Mouse (Mus musculus) olfactory bulb, adult 2 months (tissue): ENCODE data around the gene Tbrg4. TPM values are rescaled to one million over a fixed set of nuclear protein-coding genes. Genes with fewer than 3 reads are reported as not detected.

Source experiments
- H3K27ac ChIP-seq: fragments of 200-500 bp; 2 replicates; pipeline ENCODE4 v1.5.1; 2012; ENCODE audit warnings: low read depth, low read length; ENCODE audit not compliant: insufficient read depth
- H3K4me1 ChIP-seq: fragments of 200-500 bp; 2 replicates; pipeline ENCODE4 v1.6.1; 2012; ENCODE audit warnings: low read length; ENCODE audit not compliant: control insufficient read depth, insufficient read depth
- H3K4me3 ChIP-seq: fragments of 200-500 bp; 2 replicates; pipeline ENCODE4 v1.5.1; 2012; ENCODE audit warnings: mild to moderate bottlenecking, low read depth, low read length, moderate library complexity; ENCODE audit not compliant: insufficient read depth
- CTCF ChIP-seq: fragments of 200-500 bp; IDR thresholded peaks from 2 replicates; pipeline ENCODE4 v1.5.1; 2012; ENCODE audit warnings: low read depth, mild to moderate bottlenecking, low read length, moderate library complexity; ENCODE audit not compliant: insufficient read depth
- POLR2A ChIP-seq: fragments of 200-500 bp; IDR thresholded peaks from 2 replicates; pipeline ENCODE4 v1.6.1; 2012; ENCODE audit warnings: mild to moderate bottlenecking, low read depth, low read length, moderate library complexity; ENCODE audit not compliant: insufficient read depth
- WGBS: fragments of 180-500 bp; shearing (Covaris S2); methylation state at CpG from one replicate; pipeline ENCODE4 v1.1.7; 2018; 5-methylcytosine and 5-hydroxymethylcytosine counted together
- polyA plus RNA-seq: library from polyadenylated mRNA; stranded (reverse); fragments of >200 nt; gene quantifications from 2 replicates; pipeline ENCODE4 v1.2.4, GENCODE M21; 2012; ENCODE audit warnings: low replicate concordance; ENCODE audit not compliant: missing spikeins, insufficient read depth, insufficient read length

The Tbrg4 gene
- polyA plus RNA-seq, 1 experiment: not detected

DNA sequence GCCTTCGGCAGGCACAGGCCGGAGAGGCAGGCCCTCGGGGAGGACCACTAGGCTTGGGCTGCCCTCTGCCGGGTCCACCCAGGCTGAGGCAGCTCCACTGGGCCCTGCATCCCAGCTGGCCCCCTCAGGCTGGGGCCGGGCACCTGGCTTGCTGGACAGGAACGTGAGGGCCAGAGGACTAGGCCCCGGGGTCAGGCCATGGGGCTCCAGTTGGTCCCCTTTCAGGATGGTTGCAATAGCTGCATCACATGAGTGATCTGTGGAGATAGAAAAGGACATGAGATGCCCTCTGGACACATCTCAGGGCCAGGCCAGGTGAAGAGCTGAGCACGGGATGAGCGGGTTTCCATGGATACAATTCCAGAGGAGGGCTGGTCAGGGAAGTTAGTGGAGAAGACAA, 23.2 kb downstream of the Tbrg4 start:
- 75% methylated on average over 9 of the region's 9 CpGs for WGBS
- H3K4me1 ChIP-seq: peaks cover 66% of the 10 kb centered on the region
- H3K27ac ChIP-seq: no peak overlapping the region

DNA sequence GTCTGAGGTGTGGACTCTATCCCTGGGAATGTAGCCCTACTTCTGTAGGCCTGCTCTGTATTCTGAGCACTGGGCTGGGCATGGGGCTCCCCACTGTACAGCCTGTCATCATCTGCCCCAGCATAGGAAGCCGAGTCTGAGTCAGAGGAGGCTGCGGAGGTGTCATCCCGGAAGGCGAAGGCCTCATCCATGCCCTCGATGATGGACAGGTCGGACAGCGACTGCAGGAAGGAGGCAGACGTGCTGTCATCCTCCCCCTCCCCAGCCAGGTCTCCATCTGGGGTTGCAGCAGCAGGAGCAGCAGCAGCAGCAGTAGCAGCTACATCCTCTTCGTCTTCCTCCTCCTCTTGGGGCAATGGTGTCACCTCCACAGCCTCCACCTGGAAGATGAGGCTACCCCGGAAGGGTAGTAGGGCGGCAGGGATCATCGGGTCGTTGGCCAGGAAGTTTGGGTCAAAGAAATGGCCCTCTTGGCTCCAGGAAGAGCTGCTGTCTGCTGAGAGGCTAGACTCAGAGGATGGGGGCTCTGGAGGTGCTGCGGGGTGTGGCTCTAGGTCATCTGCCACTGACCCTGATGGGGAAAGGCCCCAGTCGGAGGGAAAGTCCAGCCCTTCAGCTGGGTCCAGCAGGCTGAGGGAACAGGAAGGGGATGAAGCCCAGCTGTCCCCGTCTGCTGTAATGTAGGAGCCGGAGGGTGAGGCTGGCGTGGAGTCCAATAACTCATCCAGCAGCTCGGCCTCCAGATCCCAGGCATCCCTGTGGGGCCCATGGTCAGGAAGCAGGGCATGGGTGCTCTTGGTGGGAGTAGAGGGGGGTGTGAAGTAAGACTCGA, 24.0 kb downstream of the Tbrg4 start:
- H3K4me3 ChIP-seq: no peak overlapping the region
- H3K4me1 ChIP-seq: peaks cover 68% of the 10 kb centered on the region
- TF ChIP-seq POLR2A: no peak
- no peak for TF ChIP-seq CTCF
- H3K27ac ChIP-seq: no peak overlapping the region
- 78% methylated on average over 20 of the region's 20 CpGs for WGBS

More for the DNA sequence above, 23.2 kb downstream of the Tbrg4 start:
- H3K4me3 ChIP-seq: no peak overlapping the region
- no peak for TF ChIP-seq CTCF
- TF ChIP-seq POLR2A: no peak

DNA sequence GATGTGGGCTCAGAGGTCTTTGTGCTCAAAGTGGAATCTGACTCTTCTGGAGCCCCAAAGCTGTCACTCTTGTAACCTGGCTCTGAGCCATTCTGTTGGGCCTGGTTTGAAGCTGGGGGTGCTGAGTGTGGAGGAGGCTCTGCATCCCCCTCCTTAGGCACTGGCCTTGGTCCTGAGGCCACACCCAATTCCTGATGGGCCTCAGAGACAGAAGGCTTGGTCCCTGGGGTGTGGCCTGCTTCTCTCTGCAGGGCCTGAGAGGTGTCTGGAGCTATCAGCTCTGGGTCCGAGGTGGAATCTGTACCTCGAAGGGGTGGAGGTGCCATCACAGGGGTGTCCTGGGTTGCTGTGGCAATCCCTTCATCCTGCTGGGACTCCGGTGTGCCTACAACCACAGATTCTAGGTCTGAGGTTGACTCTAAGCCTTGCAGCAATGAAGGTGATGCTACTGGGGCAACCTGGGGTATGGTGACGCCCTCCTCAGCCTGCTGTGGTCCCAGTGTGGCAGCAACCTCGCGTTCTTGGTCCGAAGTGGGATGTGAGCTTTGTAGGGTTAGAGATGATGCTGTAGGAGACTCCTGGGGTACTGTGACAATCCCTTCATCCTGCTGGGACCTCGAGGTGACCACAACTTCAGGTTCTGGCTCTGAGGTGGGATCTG, 25.5 kb downstream of the Tbrg4 start:
- Histone ChIP-seq H3K4me1 (peaks cover 66% of the 10 kb centered on the region), H3K4me3 (no peak overlapping the region), H3K27ac (no peak overlapping the region)
- TF ChIP-seq POLR2A (0 out of 2 replicates have a peak, but pooled peaks have one; percentile 33), CTCF (no peak)
- WGBS: 87% methylated on average over 8 of the region's 8 CpGs

DNA sequence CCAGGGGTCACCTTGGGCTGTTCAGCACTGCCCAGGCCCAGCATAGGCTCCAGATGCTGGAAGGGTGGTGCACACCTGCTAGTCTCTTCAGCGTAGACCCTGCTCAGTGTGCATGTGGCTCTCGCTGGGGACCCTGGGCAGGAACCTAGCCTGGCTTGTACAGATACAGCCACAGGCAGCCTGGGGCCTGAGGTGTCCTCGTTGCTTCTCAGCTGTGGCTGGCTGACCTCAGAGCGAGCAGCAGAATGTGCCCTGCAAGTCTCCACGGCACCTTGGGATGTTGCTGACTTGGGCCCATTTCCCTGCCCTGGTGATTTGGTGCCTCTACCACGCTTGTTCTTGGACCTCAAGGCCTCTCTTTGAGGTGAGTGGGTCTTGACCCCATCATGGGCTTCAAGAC, 26.0 kb downstream of the Tbrg4 start:
- Histone ChIP-seq H3K27ac (no peak overlapping the region), H3K4me1 (peaks cover 66% of the 10 kb centered on the region), H3K4me3 (no peak overlapping the region; the same call in 1 of the 2 replicates)
- no peak for TF ChIP-seq POLR2A
- TF ChIP-seq CTCF: no peak
- WGBS: 80% methylated on average over 6 of the region's 6 CpGs

DNA sequence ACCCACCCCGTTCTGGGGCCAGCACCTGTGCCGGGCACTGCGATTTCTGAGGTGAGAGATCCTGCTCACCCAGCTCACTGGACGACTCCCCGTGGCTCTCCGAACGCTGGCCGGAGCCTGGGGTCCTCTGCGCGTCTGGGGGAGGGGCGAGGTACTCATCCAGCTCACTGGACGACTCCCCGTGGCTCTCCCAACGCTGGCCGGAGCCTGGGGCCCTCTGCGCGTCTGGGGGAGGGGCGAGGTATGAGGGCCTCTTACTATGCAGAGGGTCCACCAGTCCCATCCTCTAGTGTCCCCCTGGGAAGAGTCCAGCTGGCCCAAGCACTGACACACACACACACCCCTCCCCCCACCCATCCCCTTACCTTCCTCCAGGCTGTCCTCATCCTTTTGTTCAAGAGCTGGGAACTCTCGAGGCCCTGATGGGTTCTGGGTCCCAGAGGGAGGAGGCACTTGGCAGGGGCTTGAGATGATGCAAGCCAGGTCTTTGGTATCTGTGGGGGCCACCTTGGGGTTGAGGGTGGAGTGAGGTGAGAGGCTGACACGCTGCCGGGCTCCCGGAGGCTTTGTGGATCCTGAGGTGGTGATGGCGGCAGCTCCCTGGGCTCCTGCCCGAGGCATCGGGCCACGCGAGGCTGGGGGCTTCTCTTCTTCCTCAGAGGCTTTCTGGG, 26.7 kb downstream of the Tbrg4 start:
- peaks cover 62% of the 10 kb centered on the region for H3K4me1 ChIP-seq
- TF ChIP-seq POLR2A (no peak), CTCF (no peak)

DNA sequence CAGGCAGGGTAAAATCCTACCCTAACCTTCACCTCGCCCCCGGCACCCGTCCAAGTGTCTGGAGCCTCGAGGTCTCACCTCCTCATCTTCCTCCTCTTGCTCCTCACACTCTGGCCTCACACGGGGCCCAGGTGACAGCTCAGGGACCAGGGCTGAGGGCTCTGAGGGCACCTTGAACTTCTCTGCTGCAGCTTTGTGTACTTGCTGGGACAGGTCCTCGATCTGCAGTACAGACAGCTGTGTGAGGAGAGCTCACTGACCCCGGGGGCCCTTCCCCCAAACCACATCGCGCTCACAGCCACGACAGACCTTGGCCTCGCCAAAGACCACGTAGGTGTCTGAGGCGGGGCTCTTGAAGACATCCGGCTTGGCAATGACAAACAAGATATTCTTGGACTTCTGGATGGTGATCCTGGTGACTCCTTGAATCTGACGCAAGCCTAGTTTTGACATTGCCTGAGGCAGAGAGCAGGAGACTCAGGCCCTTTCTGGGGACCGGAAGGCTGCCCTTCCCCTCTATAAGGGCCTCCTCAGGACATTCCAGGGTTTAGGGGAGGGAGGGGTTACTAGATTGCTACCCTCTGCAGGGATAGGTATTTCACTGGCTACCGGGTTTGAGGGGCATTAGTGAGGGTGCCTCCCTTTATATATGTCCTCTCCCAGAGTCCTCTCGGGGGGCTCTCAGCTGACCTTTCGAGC, 27.5 kb downstream of the Tbrg4 start:
- WGBS: 58% methylated on average over 19 of the region's 19 CpGs
- peak overlapping the region; percentile 19; the same call in 1 of the 2 replicates for H3K4me3 ChIP-seq
- H3K27ac ChIP-seq: no peak overlapping the region
- TF ChIP-seq POLR2A (no peak), CTCF (no peak)
- H3K4me1 ChIP-seq: peaks cover 63% of the 10 kb centered on the region

More for the DNA sequence above, 26.7 kb downstream of the Tbrg4 start:
- WGBS: 21% methylated on average over 27 of the region's 27 CpGs
- 0 out of 2 replicates have a peak overlapping the region, but pooled peaks have one; percentile 7 for H3K27ac ChIP-seq
- H3K4me3 ChIP-seq: peak overlapping the region; percentile 19

DNA sequence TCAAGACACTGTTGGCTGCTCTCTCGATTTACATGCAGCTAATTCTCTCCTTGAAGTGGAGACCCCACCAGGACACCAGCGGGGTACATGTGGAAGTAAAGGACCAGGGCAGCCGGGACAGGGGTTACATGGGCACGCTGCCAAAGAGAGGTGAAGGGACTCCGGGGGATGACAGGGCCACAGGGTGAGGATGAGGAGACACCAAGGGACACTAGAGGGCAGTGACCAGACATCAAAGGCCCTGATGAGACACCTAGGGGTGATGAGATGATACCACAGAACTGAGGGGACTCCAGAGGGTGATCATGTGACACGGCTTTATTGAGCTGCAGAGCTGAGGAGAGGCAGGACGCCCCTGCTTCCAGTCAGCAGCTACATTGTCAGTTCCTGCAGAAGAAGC, 28.3 kb downstream of the Tbrg4 start:
- 59% methylated on average over 7 of the region's 7 CpGs for WGBS
- Histone ChIP-seq H3K27ac (no peak overlapping the region), H3K4me1 (peaks cover 62% of the 10 kb centered on the region), H3K4me3 (no peak overlapping the region)
- TF ChIP-seq POLR2A (no peak), CTCF (no peak)

DNA sequence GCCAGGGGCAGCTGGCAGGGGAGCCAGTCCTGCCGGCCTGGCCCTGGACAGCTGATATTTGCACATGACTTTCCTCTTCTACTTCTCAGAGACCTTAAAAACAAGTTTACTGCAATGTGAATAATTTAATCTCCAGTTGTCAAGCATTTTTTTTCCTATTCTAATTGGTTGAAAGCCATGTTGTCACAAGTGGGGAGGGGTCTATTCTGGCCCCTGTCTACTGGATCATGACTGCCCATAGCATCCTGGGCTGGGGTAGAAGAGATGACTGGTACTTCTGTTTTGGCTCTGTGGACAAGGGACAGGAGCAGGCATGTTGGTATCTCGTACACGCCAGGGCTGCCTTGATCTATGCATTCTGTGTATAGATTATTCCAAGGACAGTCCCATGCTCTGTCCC, 29.3 kb downstream of the Tbrg4 start:
- H3K4me3 ChIP-seq: no peak overlapping the region
- no peak overlapping the region for H3K27ac ChIP-seq
- WGBS: 83% methylated on average over 3 of the region's 3 CpGs
- TF ChIP-seq CTCF (no peak), POLR2A (no peak)
- peaks cover 53% of the 10 kb centered on the region for H3K4me1 ChIP-seq
